Mouse (Mus musculus): ENCODE data around the gene Mybpc2. TPM values are rescaled to one million over a fixed set of nuclear protein-coding genes. Genes with fewer than 3 reads are reported as not detected.
A peak's percentile ranks its signal among the peaks of the same experiment; 100 is the strongest.

The Mybpc2 gene
- polyA plus RNA-seq, 1 experiment from 2014 or later = 0.20 TPM

DNA sequence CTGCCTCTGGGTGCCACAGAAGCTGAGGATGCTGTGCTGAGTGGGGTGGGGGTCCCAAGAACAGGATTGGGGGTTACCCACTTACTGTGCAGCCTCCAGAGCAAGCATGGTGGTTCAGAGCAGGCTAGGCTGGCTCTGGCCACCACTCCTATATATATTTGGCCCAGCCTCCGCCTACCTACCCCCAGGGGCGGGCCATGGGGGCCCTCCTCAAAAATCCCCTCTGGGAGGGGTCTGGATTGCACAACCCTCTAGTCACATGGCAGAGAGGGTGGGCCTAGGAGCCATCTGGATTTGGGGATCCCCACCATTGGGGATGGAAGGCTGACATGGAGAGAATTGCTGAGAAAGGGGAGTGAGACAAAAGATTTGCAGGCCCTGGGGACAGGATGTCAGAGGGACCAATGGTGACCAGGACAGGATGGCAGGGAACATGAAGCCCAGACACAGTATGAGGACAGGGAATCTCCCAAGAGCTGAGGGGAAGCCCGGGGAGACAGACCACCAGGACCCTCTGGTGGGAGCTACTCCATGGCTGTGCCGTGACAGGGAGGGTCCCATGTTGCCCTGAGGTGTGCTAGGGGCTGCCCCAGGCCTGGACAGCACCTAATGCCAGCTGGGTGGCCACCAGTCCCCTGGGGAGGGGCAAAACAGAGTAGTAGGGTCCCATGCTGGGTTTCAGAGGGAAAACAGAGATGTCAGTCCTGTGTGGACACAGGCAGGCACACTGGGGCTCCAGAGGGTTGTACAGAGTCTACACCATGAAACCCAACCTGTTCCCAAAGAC is 7.7 kb upstream of the Mybpc2 start, which contains the start of gene Spib:
TSS of gene Spib (minus strand) at position 126 of the 787 bp plus-strand sequence.
- DNase-seq = no peak
- no peak within 1 kb of the TSS for H3K27ac ChIP-seq (replicated peaks; ENCODE audit: low read depth, low read length)
- no peak within 1 kb of the TSS for H3K9ac ChIP-seq (replicated peaks; ENCODE audit: low read length)
- 85% methylated on average over 4 of the region's 4 CpGs for WGBS
- no peak within 1 kb of the TSS for H3K4me3 ChIP-seq (replicated peaks; ENCODE audit: low read depth, low read length)
- 0 out of 2 replicates have a peak, but pooled peaks cover 4% of the 10 kb centered on the region for H3K27me3 ChIP-seq (ENCODE audit: control insufficient read depth, insufficient read depth, low read length)
- H3K9me3 ChIP-seq (ENCODE audit: control insufficient read depth, low read length) = no peaks in the 10 kb centered on the region
- ATAC-seq (ENCODE audit: low FRiP score, low TSS enrichment) = no peak
- H3K4me1 ChIP-seq (ENCODE audit: control insufficient read depth, insufficient read depth, low read length) = peaks cover 6% of the 10 kb centered on the region; the same call in 1 of the 2 replicates
- peaks cover 20% of the 10 kb centered on the region for H3K36me3 ChIP-seq (ENCODE audit: control insufficient read depth, insufficient read depth, low read length)
- H3K4me2 ChIP-seq (ENCODE audit: low read length) = no peak within 1 kb of the TSS

DNA sequence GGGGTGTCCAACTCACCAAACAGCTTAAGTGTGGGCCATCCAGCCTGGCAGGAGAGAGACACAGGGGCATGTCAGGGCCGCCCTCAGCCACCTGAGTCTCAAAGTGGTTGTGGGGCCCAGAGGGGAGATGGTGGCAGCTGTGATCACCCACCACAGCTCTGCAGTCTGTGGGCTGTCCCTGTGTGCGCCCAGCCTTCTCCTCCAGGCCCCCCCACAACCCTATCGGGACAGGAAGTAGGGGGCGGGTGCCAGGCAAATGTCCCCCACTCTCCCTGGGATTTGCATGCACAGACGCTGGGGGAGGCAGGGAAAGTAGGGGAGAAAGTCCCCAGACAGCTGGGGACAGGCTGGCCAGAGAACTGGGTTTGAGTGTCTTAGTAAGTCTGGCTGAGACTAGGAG is 6.8 kb upstream of the Mybpc2 start:
- ATAC-seq (ENCODE audit: low FRiP score, low TSS enrichment) (no peak), DNase-seq (no peak)
- no peak overlapping the region for H3K27ac ChIP-seq (replicated peaks; ENCODE audit: low read depth, low read length)
- H3K27me3 ChIP-seq (ENCODE audit: control insufficient read depth, insufficient read depth, low read length) = 0 out of 2 replicates have a peak, but pooled peaks cover 4% of the 10 kb centered on the region
- H3K9me3 ChIP-seq (ENCODE audit: control insufficient read depth, low read length) = no peaks in the 10 kb centered on the region
- H3K9ac ChIP-seq (replicated peaks; ENCODE audit: low read length) = no peak overlapping the region
- H3K4me1 ChIP-seq (ENCODE audit: control insufficient read depth, insufficient read depth, low read length) = peaks cover 6% of the 10 kb centered on the region; the same call in 1 of the 2 replicates
- 59% methylated on average over 5 of the region's 5 CpGs for WGBS
- H3K36me3 ChIP-seq (ENCODE audit: control insufficient read depth, insufficient read depth, low read length) = peaks cover 13% of the 10 kb centered on the region; the same call in 1 of the 2 replicates
- no peak overlapping the region for H3K4me2 ChIP-seq (ENCODE audit: low read length)
- H3K4me3 ChIP-seq (replicated peaks; ENCODE audit: low read depth, low read length) = no peak overlapping the region

DNA sequence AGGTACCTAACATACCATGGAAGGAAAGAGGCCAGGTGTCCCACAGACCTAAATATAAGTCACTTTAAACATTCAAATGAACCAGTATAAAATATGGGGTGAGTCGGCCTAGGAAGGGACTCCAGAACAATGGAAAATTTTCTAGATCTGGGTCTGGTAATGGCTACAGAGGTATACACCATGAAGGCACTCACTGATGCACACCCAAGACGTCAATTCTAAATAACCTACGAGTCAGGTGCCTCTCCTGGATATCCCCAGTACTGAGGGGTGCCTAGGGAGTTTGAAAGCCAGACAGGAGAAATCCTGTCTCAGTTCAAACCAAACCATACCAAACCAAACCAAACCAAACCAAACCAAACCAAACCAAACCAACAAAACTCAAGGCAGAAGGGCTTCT is 6.1 kb upstream of the Mybpc2 start:
- Histone ChIP-seq H3K27ac (replicated peaks; ENCODE audit: low read depth, low read length) (no peak overlapping the region), H3K4me2 (ENCODE audit: low read length) (no peak overlapping the region), H3K9me3 (ENCODE audit: control insufficient read depth, low read length) (no peaks in the 10 kb centered on the region), H3K9ac (replicated peaks; ENCODE audit: low read length) (no peak overlapping the region), H3K4me3 (replicated peaks; ENCODE audit: low read depth, low read length) (no peak overlapping the region), H3K4me1 (ENCODE audit: control insufficient read depth, insufficient read depth, low read length) (peaks cover 6% of the 10 kb centered on the region; the same call in 1 of the 2 replicates), H3K36me3 (ENCODE audit: control insufficient read depth, insufficient read depth, low read length) (0 out of 2 replicates have a peak, but pooled peaks cover 6% of the 10 kb centered on the region), H3K27me3 (ENCODE audit: control insufficient read depth, insufficient read depth, low read length) (0 out of 2 replicates have a peak, but pooled peaks cover 5% of the 10 kb centered on the region)
- no peak for DNase-seq
- 82% methylated on average over 3 of the region's 3 CpGs for WGBS
- ATAC-seq (ENCODE audit: low FRiP score, low TSS enrichment) = no peak

DNA sequence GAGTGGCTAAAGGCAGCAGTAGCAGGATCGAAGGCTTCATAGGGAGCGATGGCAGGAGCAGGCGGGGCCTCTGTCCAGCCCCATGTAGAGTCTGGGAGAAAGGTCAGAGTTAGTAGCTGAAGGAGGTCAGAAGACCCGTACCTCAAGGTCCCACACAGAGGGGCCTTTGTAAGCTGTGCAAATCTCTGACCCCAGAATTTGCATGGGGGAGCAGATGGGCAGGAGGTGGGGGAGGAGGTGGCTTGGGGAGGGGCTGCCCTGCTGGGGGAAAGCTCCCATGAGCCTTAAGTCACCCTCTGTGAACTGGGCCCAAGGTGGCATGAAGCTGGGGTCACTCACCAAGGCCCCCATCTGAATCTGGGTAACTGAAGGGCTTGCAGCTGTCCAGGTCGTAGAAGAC is 5.1 kb upstream of the Mybpc2 start:
- H3K4me2 ChIP-seq (ENCODE audit: low read length) = no peak overlapping the region
- no peaks in the 10 kb centered on the region for H3K9me3 ChIP-seq (ENCODE audit: control insufficient read depth, low read length)
- ATAC-seq (ENCODE audit: low FRiP score, low TSS enrichment) = no peak
- H3K4me3 ChIP-seq (replicated peaks; ENCODE audit: low read depth, low read length) = no peak overlapping the region
- WGBS = 59% methylated on average over 5 of the region's 5 CpGs
- no peak for DNase-seq
- H3K9ac ChIP-seq (replicated peaks; ENCODE audit: low read length) = no peak overlapping the region
- 0 out of 2 replicates have a peak, but pooled peaks cover 4% of the 10 kb centered on the region for H3K36me3 ChIP-seq (ENCODE audit: control insufficient read depth, insufficient read depth, low read length)
- H3K4me1 ChIP-seq (ENCODE audit: control insufficient read depth, insufficient read depth, low read length) = peaks cover 6% of the 10 kb centered on the region; the same call in 1 of the 2 replicates
- H3K27ac ChIP-seq (replicated peaks; ENCODE audit: low read depth, low read length) = no peak overlapping the region
- H3K27me3 ChIP-seq (ENCODE audit: control insufficient read depth, insufficient read depth, low read length) = 0 out of 2 replicates have a peak, but pooled peaks cover 9% of the 10 kb centered on the region

DNA sequence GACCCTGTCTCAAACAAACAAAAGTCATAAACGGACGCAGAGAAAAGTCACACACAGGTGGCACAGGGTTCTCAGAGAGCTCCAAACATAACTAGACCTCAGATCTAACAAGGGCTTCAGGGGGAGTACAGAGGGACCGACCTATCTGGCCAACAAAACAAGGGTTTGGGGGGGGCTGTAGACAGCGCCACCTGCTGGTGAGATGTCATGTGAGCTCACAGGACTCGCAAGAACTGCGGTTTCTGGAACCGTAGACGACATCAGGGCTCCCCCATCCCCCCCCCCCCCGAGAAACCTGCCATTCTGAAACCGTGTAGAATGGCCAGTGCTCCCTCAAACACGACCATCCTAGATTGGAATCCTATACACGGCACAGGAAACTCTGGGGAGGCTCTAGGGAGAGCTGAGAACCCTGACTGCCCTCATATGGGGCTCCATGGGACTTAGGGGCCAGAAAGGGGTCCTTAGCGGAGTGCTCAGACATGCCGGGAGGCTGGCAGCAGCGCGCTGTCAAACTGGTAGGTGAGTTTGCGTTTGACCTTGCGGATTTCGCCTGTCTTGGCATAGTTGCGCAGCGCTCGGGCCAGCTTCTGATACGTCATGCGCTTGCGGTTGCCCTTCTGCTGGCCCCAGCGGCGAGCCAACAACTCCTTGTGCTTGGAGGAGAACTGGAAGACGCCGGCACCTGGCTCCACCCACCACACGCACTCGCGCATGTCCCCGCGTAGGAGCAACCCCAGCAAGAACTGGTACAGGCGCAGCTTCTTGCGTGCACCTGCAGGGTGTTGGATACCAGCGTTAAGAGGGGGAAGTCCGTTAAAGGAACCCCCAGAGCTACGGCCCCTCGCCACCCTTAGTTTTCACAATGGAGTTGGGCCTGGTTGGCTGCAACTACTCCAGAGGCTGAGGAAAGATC is 3.3 kb upstream of the Mybpc2 start:
- ATAC-seq (ENCODE audit: low FRiP score, low TSS enrichment) (no peak), DNase-seq (peak; percentile 82)
- Histone ChIP-seq H3K4me3 (replicated peaks; ENCODE audit: low read depth, low read length) (peak overlapping the region; percentile 30), H3K36me3 (ENCODE audit: control insufficient read depth, insufficient read depth, low read length) (no peaks in the 10 kb centered on the region), H3K27ac (replicated peaks; ENCODE audit: low read depth, low read length) (no peak overlapping the region), H3K4me1 (ENCODE audit: control insufficient read depth, insufficient read depth, low read length) (peaks cover 6% of the 10 kb centered on the region; the same call in 1 of the 2 replicates), H3K9me3 (ENCODE audit: control insufficient read depth, low read length) (no peaks in the 10 kb centered on the region), H3K4me2 (ENCODE audit: low read length) (peak overlapping the region; percentile 64), H3K9ac (replicated peaks; ENCODE audit: low read length) (peak overlapping the region; percentile 47), H3K27me3 (ENCODE audit: control insufficient read depth, insufficient read depth, low read length) (peaks cover 22% of the 10 kb centered on the region; the same call in 1 of the 2 replicates)
- WGBS = 5% methylated on average over 40 of the region's 40 CpGs

DNA sequence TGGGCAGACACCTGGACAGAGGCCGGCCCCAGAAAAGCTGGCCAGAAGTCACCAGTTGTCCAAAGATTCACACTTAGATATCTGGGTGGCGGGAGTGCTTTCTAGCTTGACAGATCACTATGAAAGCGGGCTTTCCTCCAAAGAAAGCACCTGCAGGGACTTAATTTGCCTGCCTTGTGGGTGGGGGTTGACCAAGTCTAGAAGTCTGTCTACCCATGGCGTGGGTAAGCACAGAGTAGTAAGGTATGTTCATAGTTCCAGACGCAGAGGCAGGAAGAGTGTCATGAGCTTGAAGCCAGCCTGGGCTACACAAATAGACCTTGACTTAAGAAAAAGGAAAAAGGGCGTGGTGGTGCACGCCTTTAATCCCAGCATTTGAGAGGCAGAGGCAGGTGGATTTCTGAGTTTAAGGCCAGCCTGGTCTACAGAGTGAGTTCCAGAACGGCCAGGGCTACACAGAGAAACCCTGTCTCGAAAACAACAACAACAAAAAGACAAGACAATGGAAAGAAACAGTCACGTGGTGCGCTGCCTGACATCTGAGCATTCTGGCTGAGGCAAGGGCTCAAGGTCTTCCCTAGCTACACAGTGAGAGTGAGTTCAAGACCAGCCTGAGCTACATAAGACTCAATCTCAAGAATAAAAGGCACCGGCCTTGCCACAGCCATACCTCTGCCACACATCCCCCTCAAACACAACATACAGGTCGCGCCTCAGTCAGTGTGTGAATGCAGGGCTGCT is 2.1 kb upstream of the Mybpc2 start:
- no peak for ATAC-seq (ENCODE audit: low FRiP score, low TSS enrichment)
- H3K9me3 ChIP-seq (ENCODE audit: control insufficient read depth, low read length) = no peaks in the 10 kb centered on the region
- no peak for DNase-seq
- H3K4me3 ChIP-seq (replicated peaks; ENCODE audit: low read depth, low read length) = no peak overlapping the region
- peaks cover 32% of the 10 kb centered on the region; the same call in 1 of the 2 replicates for H3K27me3 ChIP-seq (ENCODE audit: control insufficient read depth, insufficient read depth, low read length)
- WGBS = 88% methylated on average over 14 of the region's 14 CpGs
- peaks cover 8% of the 10 kb centered on the region; the same call in 1 of the 2 replicates for H3K4me1 ChIP-seq (ENCODE audit: control insufficient read depth, insufficient read depth, low read length)
- H3K4me2 ChIP-seq (ENCODE audit: low read length) = no peak overlapping the region
- no peak overlapping the region for H3K27ac ChIP-seq (replicated peaks; ENCODE audit: low read depth, low read length)
- no peak overlapping the region for H3K9ac ChIP-seq (replicated peaks; ENCODE audit: low read length)
- H3K36me3 ChIP-seq (ENCODE audit: control insufficient read depth, insufficient read depth, low read length) = no peaks in the 10 kb centered on the region

DNA sequence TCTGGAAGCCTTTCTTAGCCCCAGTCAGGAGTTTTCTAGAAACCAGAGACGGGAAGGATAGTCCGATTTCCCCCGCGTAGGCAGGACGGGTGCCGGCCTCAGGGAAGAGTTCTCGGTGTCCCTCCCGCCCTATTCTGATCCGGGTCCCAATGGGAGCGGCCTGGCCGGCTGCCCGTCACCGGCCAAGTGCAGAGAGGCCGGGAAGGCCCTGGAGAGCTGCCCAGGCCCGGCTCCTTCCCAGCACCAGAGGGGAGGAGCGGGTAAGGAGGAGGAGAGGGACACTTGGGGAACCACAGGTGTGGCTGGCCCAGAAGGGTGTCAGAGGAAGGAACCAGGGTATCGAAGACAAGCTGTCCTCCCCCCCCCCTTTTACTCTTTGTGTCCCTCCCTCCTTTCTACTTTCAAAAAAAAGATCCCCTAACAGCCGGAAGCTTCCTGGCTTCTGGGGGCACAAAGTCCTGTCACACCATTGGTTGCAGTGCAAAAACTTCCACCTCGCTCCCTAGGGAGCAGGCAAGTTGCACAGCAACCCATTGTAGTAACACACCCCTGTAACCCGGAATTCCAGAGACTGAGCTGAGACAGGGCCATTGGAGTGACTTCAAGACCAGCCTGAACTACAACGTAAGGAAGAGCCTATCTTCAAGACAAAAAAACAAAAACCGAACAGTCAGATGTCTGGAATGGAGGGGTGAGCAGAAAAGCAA is 823 bp upstream of the Mybpc2 start:
- no peak for ATAC-seq (ENCODE audit: low FRiP score, low TSS enrichment)

More for the DNA sequence above, 823 bp upstream of the Mybpc2 start:
- Histone ChIP-seq H3K36me3 (ENCODE audit: control insufficient read depth, insufficient read depth, low read length) (no peaks in the 10 kb centered on the region), H3K27me3 (ENCODE audit: control insufficient read depth, insufficient read depth, low read length) (peaks cover 32% of the 10 kb centered on the region; the same call in 1 of the 2 replicates), H3K9ac (replicated peaks; ENCODE audit: low read length) (no peak overlapping the region), H3K9me3 (ENCODE audit: control insufficient read depth, low read length) (no peaks in the 10 kb centered on the region), H3K4me1 (ENCODE audit: control insufficient read depth, insufficient read depth, low read length) (peaks cover 10% of the 10 kb centered on the region; the same call in 1 of the 2 replicates), H3K4me2 (ENCODE audit: low read length) (no peak overlapping the region), H3K27ac (replicated peaks; ENCODE audit: low read depth, low read length) (no peak overlapping the region), H3K4me3 (replicated peaks; ENCODE audit: low read depth, low read length) (no peak overlapping the region)
- DNase-seq = peak; percentile 49
- WGBS = 15% methylated on average over 22 of the region's 22 CpGs
